Mouse (Mus musculus) limb, embryonic 12.5 days (tissue): Measurements from ENCODE around the gene Ltk. TPM values are rescaled to one million over a fixed set of nuclear protein-coding genes. Genes with fewer than 3 reads are reported as not detected.
"Not testable (repeated sequence)": the region's sequence is repeated elsewhere in the genome, so short reads cannot be mapped to it uniquely, and the experiment has no call there.

Source experiments
- ATAC-seq: fragments of 200-750 bp; cut with Nextera tagmentation; 2 replicates; pipeline ENCODE4 v1.8.0; 2017; ENCODE audit warnings: low read depth, moderate TSS enrichment; ENCODE audit not compliant: insufficient number of reproducible peaks, insufficient read depth, low FRiP score, low TSS enrichment
- H3K27ac ChIP-seq: fragments of 300-500 bp; sonication (generic); 2 replicates; pipeline ENCODE4 v1.5.1; 2016; ENCODE audit warnings: mild to moderate bottlenecking, moderate library complexity
- H3K27me3 ChIP-seq: fragments of 300-500 bp; sonication (generic); 2 replicates; pipeline ENCODE4 v1.6.1; 2016; ENCODE audit warnings: mild to moderate bottlenecking, moderate library complexity
- H3K36me3 ChIP-seq: fragments of 300-500 bp; sonication (generic); 2 replicates; pipeline ENCODE4 v1.6.1; 2016; ENCODE audit warnings: mild to moderate bottlenecking, moderate library complexity
- H3K4me1 ChIP-seq: fragments of 300-500 bp; sonication (generic); replicated peaks from 2 replicates; pipeline ENCODE4 v1.6.1; 2016
- H3K4me2 ChIP-seq: fragments of 300-500 bp; sonication (generic); 2 replicates; pipeline ENCODE4 v1.6.1; 2016; ENCODE audit warnings: mild to moderate bottlenecking, moderate library complexity
- H3K4me3 ChIP-seq: fragments of 300-500 bp; sonication (generic); replicated peaks from 2 replicates; pipeline ENCODE4 v1.5.1; 2016; ENCODE audit warnings: mild to moderate bottlenecking
- H3K9ac ChIP-seq: fragments of 300-500 bp; sonication (generic); replicated peaks from 2 replicates; pipeline ENCODE4 v1.6.1; 2016; ENCODE audit warnings: mild to moderate bottlenecking, moderate library complexity
- H3K9me3 ChIP-seq: fragments of 300-500 bp; sonication (generic); 2 replicates; pipeline ENCODE4 v1.6.1; 2016; ENCODE audit warnings: mild to moderate bottlenecking, moderate library complexity
- WGBS: fragments of 180-500 bp; shearing (Covaris S2); methylation state at CpG from one replicate; pipeline ENCODE4 v1.1.7; 2016; 5-methylcytosine and 5-hydroxymethylcytosine counted together
- polyA plus RNA-seq: library from polyadenylated mRNA; unstranded; fragments of >200 nt; fragmentation: Nextera tagmentation; extraction: Ambion mirVana; gene quantifications from 2 replicates; pipeline ENCODE4 v1.2.1, GENCODE M21; 2016

The Ltk gene
- polyA plus RNA-seq, 1 experiment from 2014 or later = not detected

GRCm38 (mm10) chr2:119740567-119740966 lies 19.7 kb downstream of the Ltk start:
- H3K27me3 ChIP-seq = peaks cover 68% of the 10 kb centered on the region

GRCm38 (mm10) chr2:119737124-119737523 lies 23.1 kb downstream of the Ltk start:
- WGBS = 19% methylated on average over 12 of the region's 12 CpGs
- Histone ChIP-seq H3K4me3 (no peak overlapping the region), H3K9me3 (no peaks in the 10 kb centered on the region), H3K36me3 (peaks cover 40% of the 10 kb centered on the region), H3K9ac (no peak overlapping the region), H3K4me1 (peaks cover 10% of the 10 kb centered on the region), H3K4me2 (no peak overlapping the region), H3K27me3 (peaks cover 37% of the 10 kb centered on the region), H3K27ac (no peak overlapping the region)
- ATAC-seq = no peak

More at GRCm38 (mm10) chr2:119740567-119740966, 19.7 kb downstream of the Ltk start:
- Histone ChIP-seq H3K4me2 (no peak overlapping the region), H3K4me1 (peaks cover 37% of the 10 kb centered on the region), H3K36me3 (peaks cover 5% of the 10 kb centered on the region), H3K9ac (no peak overlapping the region), H3K27ac (no peak overlapping the region), H3K9me3 (no peaks in the 10 kb centered on the region), H3K4me3 (no peak overlapping the region; the same call in 1 of the 2 replicates)
- WGBS = 28% methylated on average over 2 of the region's 2 CpGs
- ATAC-seq = no peak

GRCm38 (mm10) chr2:119730735-119731134 lies 29.5 kb downstream of the Ltk start:
- Histone ChIP-seq H3K4me3 (no peak overlapping the region), H3K27me3 (peaks cover 5% of the 10 kb centered on the region), H3K4me2 (no peak overlapping the region), H3K9me3 (no peaks in the 10 kb centered on the region), H3K36me3 (peaks cover 99% of the 10 kb centered on the region), H3K9ac (no peak overlapping the region), H3K27ac (no peak overlapping the region), H3K4me1 (no peaks in the 10 kb centered on the region)
- ATAC-seq = no peak
- 83% methylated on average over 4 of the region's 4 CpGs for WGBS

- Histone ChIP-seq H3K4me1 (no peaks in the 10 kb centered on the region), H3K27me3 (no peaks in the 10 kb centered on the region), H3K4me3 (no peak overlapping the region), H3K27ac (no peak overlapping the region), H3K9ac (no peak overlapping the region), H3K36me3 (peaks cover 96% of the 10 kb centered on the region), H3K4me2 (no peak overlapping the region), H3K9me3 (no peaks in the 10 kb centered on the region)
- ATAC-seq = no peak
- WGBS = 90% methylated on average over 3 of the region's 3 CpGs
Measured at GRCm38 (mm10) chr2:119727762-119728416, 32.3 kb downstream of the Ltk start.

GRCm38 (mm10) chr2:119721070-119721469 lies 39.2 kb downstream of the Ltk start:
- Histone ChIP-seq H3K27me3 (no peaks in the 10 kb centered on the region), H3K4me2 (no peak overlapping the region), H3K9me3 (no peaks in the 10 kb centered on the region), H3K36me3 (peaks cover 91% of the 10 kb centered on the region), H3K4me3 (no peak overlapping the region), H3K9ac (no peak overlapping the region), H3K4me1 (no peaks in the 10 kb centered on the region), H3K27ac (no peak overlapping the region)
- no peak for ATAC-seq
- 96% methylated on average over 8 of the region's 8 CpGs for WGBS

GRCm38 (mm10) chr2:119715868-119716267 lies 44.4 kb downstream of the Ltk start:
- H3K36me3 ChIP-seq = peaks cover 93% of the 10 kb centered on the region
- H3K9me3 ChIP-seq, H3K27ac ChIP-seq, ATAC-seq, H3K4me3 ChIP-seq, H3K9ac ChIP-seq, H3K4me2 ChIP-seq, H3K4me1 ChIP-seq, H3K27me3 ChIP-seq: not testable (repeated sequence)
- WGBS = 92% methylated on average over 2 of the region's 2 CpGs

GRCm38 (mm10) chr2:119710011-119710410 lies 50.2 kb downstream of the Ltk start:
- no peak for ATAC-seq
- Histone ChIP-seq H3K9ac (no peak overlapping the region), H3K27ac (no peak overlapping the region), H3K4me3 (no peak overlapping the region), H3K9me3 (no peaks in the 10 kb centered on the region), H3K27me3 (no peaks in the 10 kb centered on the region), H3K4me1 (no peaks in the 10 kb centered on the region), H3K36me3 (peaks cover 93% of the 10 kb centered on the region), H3K4me2 (no peak overlapping the region)
- WGBS = 93% methylated on average over 3 of the region's 3 CpGs

- WGBS = 95% methylated on average over 3 of the region's 3 CpGs
- Histone ChIP-seq H3K27ac (no peak overlapping the region), H3K27me3 (no peaks in the 10 kb centered on the region), H3K4me3 (no peak overlapping the region), H3K36me3 (peaks cover 88% of the 10 kb centered on the region), H3K4me2 (no peak overlapping the region), H3K4me1 (no peaks in the 10 kb centered on the region), H3K9me3 (no peaks in the 10 kb centered on the region), H3K9ac (no peak overlapping the region)
- ATAC-seq = no peak
Measured at GRCm38 (mm10) chr2:119707676-119708075, 52.6 kb downstream of the Ltk start.

GRCm38 (mm10) chr2:119703171-119703570 lies 57.1 kb downstream of the Ltk start:
- H3K27ac ChIP-seq = no peak overlapping the region
- no peaks in the 10 kb centered on the region for H3K9me3 ChIP-seq
- H3K27me3 ChIP-seq = no peaks in the 10 kb centered on the region
- ATAC-seq = no peak
- WGBS = 93% methylated on average over 2 of the region's 2 CpGs
- peaks cover 66% of the 10 kb centered on the region for H3K36me3 ChIP-seq
- H3K4me3 ChIP-seq = no peak overlapping the region
- no peak overlapping the region for H3K9ac ChIP-seq
- H3K4me1 ChIP-seq = 0 out of 2 replicates have a peak, but pooled peaks cover 2% of the 10 kb centered on the region
- no peak overlapping the region for H3K4me2 ChIP-seq

Other genes starting within 250 kb of the Ltk start
- gene Exd1, start 212.8 kb downstream of the Ltk start, polyA plus RNA-seq = 0.36 and 0.74 TPM in 2 replicates
- gene Chp1, start 212.7 kb downstream of the Ltk start, polyA plus RNA-seq = 58.3 and 58.5 TPM in 2 replicates
- gene Nusap1, start 142.1 kb downstream of the Ltk start, polyA plus RNA-seq = 88.2 and 90.2 TPM in 2 replicates
- gene Oip5, start 142.0 kb downstream of the Ltk start, polyA plus RNA-seq = 32.2 and 37.5 TPM in 2 replicates
- gene Ndufaf1, start 97.6 kb downstream of the Ltk start, polyA plus RNA-seq = 49.0 and 50.9 TPM in 2 replicates
- 79.0 and 89.2 TPM in 2 replicates for gene Rtf1, start 85.4 kb downstream of the Ltk start, polyA plus RNA-seq
- gene Itpka, start 18.1 kb downstream of the Ltk start, polyA plus RNA-seq = 0.60 and 0.76 TPM in 2 replicates
- 35.7 and 36.9 TPM in 2 replicates for gene Rpap1, start 27.1 kb upstream of the Ltk start, polyA plus RNA-seq
- gene Tyro3, start 37.3 kb upstream of the Ltk start, polyA plus RNA-seq = 34.6 and 37.8 TPM in 2 replicates
- gene Mga, start 136.8 kb upstream of the Ltk start, polyA plus RNA-seq = 37.9 and 39.9 TPM in 2 replicates
- 3.4 and 4.9 TPM in 2 replicates for gene Mapkbp1, start 212.3 kb upstream of the Ltk start, polyA plus RNA-seq